Mouse (Mus musculus) embryonic facial prominence, embryonic 11.5 days (tissue): ENCODE results near the gene Tcaim. TPM values are rescaled to one million over a fixed set of nuclear protein-coding genes. Genes with fewer than 3 reads are reported as not detected.
A peak's percentile ranks its signal among the peaks of the same experiment; 100 is the strongest.

Experiments used
- ATAC-seq: fragments of 200-750 bp; cut with Nextera tagmentation; replicated peaks from 2 replicates; pipeline ENCODE4 v1.8.0; 2017; ENCODE audit warnings: low read depth; ENCODE audit not compliant: insufficient number of reproducible peaks, low FRiP score, low TSS enrichment
- DNase-seq: peaks from one replicate; pipeline ENCODE4 v3.0.0-alpha.2; 2015; ENCODE audit warnings: low spot score
- H3K27ac ChIP-seq: fragments of 300-500 bp; sonication (generic); replicated peaks from 2 replicates; pipeline ENCODE4 v1.5.1; 2014; ENCODE audit warnings: mild to moderate bottlenecking, low read depth, low read length, control low read depth
- H3K27me3 ChIP-seq: fragments of 300-500 bp; sonication (generic); 2 replicates; pipeline ENCODE4 v1.6.1; 2014; ENCODE audit warnings: mild to moderate bottlenecking, low read length, moderate library complexity, mixed read lengths; ENCODE audit not compliant: control insufficient read depth, insufficient read depth
- H3K36me3 ChIP-seq: fragments of 300-500 bp; sonication (generic); replicated peaks from 2 replicates; pipeline ENCODE4 v1.6.1; 2014; ENCODE audit warnings: low read depth, mild to moderate bottlenecking, low read length, moderate library complexity, mixed read lengths; ENCODE audit not compliant: control insufficient read depth, insufficient read depth
- H3K4me1 ChIP-seq: fragments of 300-500 bp; sonication (generic); 2 replicates; pipeline ENCODE4 v1.6.1; 2014; ENCODE audit warnings: low read length, mixed read lengths; ENCODE audit not compliant: control insufficient read depth, insufficient read depth
- H3K4me2 ChIP-seq: fragments of 300-500 bp; sonication (generic); 2 replicates; pipeline ENCODE4 v1.6.1; 2014; ENCODE audit warnings: low read depth, mild to moderate bottlenecking, control low read depth, low read length, moderate library complexity
- H3K4me3 ChIP-seq: fragments of 300-500 bp; sonication (generic); 2 replicates; pipeline ENCODE4 v1.5.1; 2014; ENCODE audit warnings: low read depth, low read length, control low read depth
- H3K9ac ChIP-seq: fragments of 300-500 bp; sonication (generic); replicated peaks from 2 replicates; pipeline ENCODE4 v1.6.1; 2014; ENCODE audit warnings: mild to moderate bottlenecking, control low read depth, low read length
- H3K9me3 ChIP-seq: fragments of 300-500 bp; sonication (generic); replicated peaks from 2 replicates; pipeline ENCODE4 v1.6.1; 2016; ENCODE audit warnings: mild to moderate bottlenecking, low read length, inconsistent platforms, mixed read lengths; ENCODE audit not compliant: control insufficient read depth
- WGBS: fragments of 180-500 bp; shearing (Covaris S2); extraction: QIAGEN DNeasy Blood & Tissue Kit; methylation state at CpG from one replicate; pipeline ENCODE4 v1.1.7; 2014; 5-methylcytosine and 5-hydroxymethylcytosine counted together
- polyA plus RNA-seq: library from polyadenylated mRNA; unstranded; fragments of >200 nt; fragmentation: Nextera tagmentation; extraction: Ambion mirVana; gene quantifications from 2 replicates; pipeline ENCODE4 v1.2.1, GENCODE M21; 2014

Gene Tcaim
- polyA plus RNA-seq, 1 experiment from 2014 or later, result 5.8 TPM

GRCm38 (mm10) chr9:122874653-122875052 lies 69.3 kb downstream of the Tcaim start:
- 57% methylated on average over 1 of the region's 1 CpGs for WGBS

GRCm38 (mm10) chr9:122875145-122875544 lies 69.8 kb downstream of the Tcaim start:
- H3K4me1 ChIP-seq, result no peaks in the 10 kb centered on the region

More at GRCm38 (mm10) chr9:122874653-122875052, 69.3 kb downstream of the Tcaim start:
- Histone ChIP-seq H3K4me1 (no peaks in the 10 kb centered on the region), H3K27ac (no peak overlapping the region), H3K36me3 (no peaks in the 10 kb centered on the region), H3K4me2 (no peak overlapping the region), H3K27me3 (no peaks in the 10 kb centered on the region), H3K9ac (no peak overlapping the region), H3K4me3 (no peak overlapping the region), H3K9me3 (no peaks in the 10 kb centered on the region)
- ATAC-seq, result no peak
- no peak for DNase-seq

GRCm38 (mm10) chr9:122885385-122885784 lies 80.0 kb downstream of the Tcaim start, which contains the start of gene Zkscan7:
Gene Zkscan7 (plus strand): TSS chr9:122885685.
- 84% methylated on average over 3 of the region's 3 CpGs for WGBS
- Histone ChIP-seq H3K4me2 (no peak within 1 kb of the TSS; the same call in 1 of the 2 replicates), H3K4me1 (no peaks in the 10 kb centered on the region), H3K36me3 (no peaks in the 10 kb centered on the region), H3K27me3 (no peaks in the 10 kb centered on the region), H3K4me3 (peak within 1 kb of the TSS; percentile 70; the same call in 1 of the 2 replicates), H3K9ac (no peak within 1 kb of the TSS), H3K9me3 (no peaks in the 10 kb centered on the region), H3K27ac (no peak within 1 kb of the TSS)
- no peak for DNase-seq
- no peak for ATAC-seq

More at GRCm38 (mm10) chr9:122875145-122875544, 69.8 kb downstream of the Tcaim start:
- Histone ChIP-seq H3K27me3 (no peaks in the 10 kb centered on the region), H3K9me3 (no peaks in the 10 kb centered on the region), H3K4me2 (no peak overlapping the region), H3K27ac (no peak overlapping the region), H3K36me3 (no peaks in the 10 kb centered on the region), H3K4me3 (no peak overlapping the region), H3K9ac (no peak overlapping the region)
- DNase-seq (no peak), ATAC-seq (no peak)
- 88% methylated on average over 2 of the region's 2 CpGs for WGBS

Other genes with a start within 250 kb of the Tcaim start
- gene Topaz1, start 58.2 kb upstream of the Tcaim start, polyA plus RNA-seq, result not detected in 2 replicates
- gene Gm35549, start 38.5 kb downstream of the Tcaim start, polyA plus RNA-seq, result 0.60 and 0.73 TPM in 2 replicates
- gene Zfp445, start 60.5 kb downstream of the Tcaim start, polyA plus RNA-seq, result 67.3 and 70.2 TPM in 2 replicates
- gene Zkscan7, start 80.1 kb downstream of the Tcaim start, polyA plus RNA-seq, result 2.0 and 2.8 TPM in 2 replicates
- 31.0 and 32.1 TPM in 2 replicates for gene Zfp105, start 117.5 kb downstream of the Tcaim start, polyA plus RNA-seq
- gene 1110059G10Rik, start 145.5 kb downstream of the Tcaim start, polyA plus RNA-seq, result 32.3 and 37.5 TPM in 2 replicates
- gene Kif15, start 145.5 kb downstream of the Tcaim start, polyA plus RNA-seq, result 49.4 and 52.5 TPM in 2 replicates
- 12.8 and 17.7 TPM in 2 replicates for gene Tmem42, start 215.8 kb downstream of the Tcaim start, polyA plus RNA-seq
- gene Tgm4, start 229.2 kb downstream of the Tcaim start, polyA plus RNA-seq, result 0.38 and 0.52 TPM in 2 replicates